ENCODE assay signal across 10 mouse cellular contexts in the genomic region with DNA sequence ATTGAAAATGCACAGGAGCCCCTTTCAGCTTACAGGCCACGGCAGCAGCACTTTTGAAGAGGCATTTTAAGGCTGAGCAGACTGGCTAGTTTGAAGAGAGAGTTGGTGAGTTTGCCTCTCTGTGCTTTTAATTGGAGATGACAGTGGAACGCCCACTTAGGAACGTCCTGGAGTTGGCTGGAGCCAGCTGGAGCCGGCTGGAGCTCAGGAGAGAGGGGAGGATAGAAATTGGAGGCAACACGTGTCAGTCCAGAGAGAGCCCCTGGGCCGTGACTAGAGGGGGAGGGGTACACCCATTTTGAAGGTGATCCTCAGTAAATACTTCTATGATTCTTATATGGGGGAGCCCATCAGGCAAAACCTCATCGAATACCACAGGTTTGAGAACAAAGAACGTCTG.
DNase-seq lines count a peak whose midpoint lies in the region; TF ChIP-seq lines count a peak whose summit lies in the region.
"Had no signal": no experiment of that assay in that cellular context is flagged by ENCODE, and none has a peak within 500 bp of the region (broad histone marks: within the 10 kb centered on the region; RNA-seq: fewer than 3 reads in every experiment).

No protein-coding gene starts in this region.

- TF ChIP-seq CTCF in left cerebral cortex, adult 2 months (IDR thresholded peaks at IDR 0.05) = no peak

- H3K27me3 ChIP-seq in embryonic facial prominence, embryonic 10.5 days (replicated peaks; ENCODE audit: low read depth, poor library complexity, severe bottlenecking) = no peaks in the 10 kb centered on the region
- H3K27me3 ChIP-seq: neural tube, embryonic 15.5 days had no signal

- H3K4me3 ChIP-seq in left cerebral cortex, adult 2 months = no peak overlapping the region
- H3K4me3 ChIP-seq in embryonic facial prominence, embryonic 10.5 days = no peak overlapping the region
- H3K4me3 ChIP-seq: neural tube, embryonic 15.5 days had no signal

- no peaks in the 10 kb centered on the region for H3K9me3 ChIP-seq in embryonic facial prominence, embryonic 10.5 days
- H3K9me3 ChIP-seq: neural tube, embryonic 15.5 days had no signal

- no peaks in the 10 kb centered on the region for H3K36me3 ChIP-seq in embryonic facial prominence, embryonic 10.5 days (replicated peaks)
- H3K36me3 ChIP-seq: neural tube, embryonic 15.5 days had no signal

- DNase-seq in heart, postnatal 10 days = peak; percentile 27 to 31
- DNase-seq in heart, adult 18-20 months = no peak
- peak in 1 of 2 experiments; percentile 42 for DNase-seq in left cerebral cortex, adult 2 months (ENCODE audit: extremely low spot score in 1 of 2, low spot score in 2 of 2)
- no peak for DNase-seq in left cerebral cortex, adult 11 months (ENCODE audit: low spot score)
- DNase-seq in embryonic facial prominence, embryonic 10.5 days (ENCODE audit: low spot score) = peak; percentile 72
- peak; percentile 41 for DNase-seq in right cerebral cortex, postnatal 14 days
- no peak for DNase-seq in cerebellum, adult 9-11 months
- no peak for DNase-seq in gastrocnemius, adult 8-10 months (ENCODE audit: low spot score in 2 of 2)

- WGBS in embryonic facial prominence, embryonic 10.5 days = 31% methylated on average over 8 of the region's 8 CpGs

- peak overlapping the region; percentile 78 for H3K27ac ChIP-seq in left cerebral cortex, adult 2 months
- H3K27ac ChIP-seq in embryonic facial prominence, embryonic 10.5 days (replicated peaks) = peak overlapping the region; percentile 59
- H3K27ac ChIP-seq: macrophage; neural tube, embryonic 15.5 days had no signal

- intact Hi-C loops in heart, postnatal 10 days (cut with DNase I) = no loop called here
- intact Hi-C loops in left cerebral cortex, adult 2 months (cut with DNase I) = loop anchor here (2.0 to 10.0 kb wide), 2 partner anchors 95 to 129 kb away; a partner anchor contains a TSS

- H3K4me1 ChIP-seq in embryonic facial prominence, embryonic 10.5 days = peaks cover 11% of the 10 kb centered on the region
- H3K4me1 ChIP-seq: neural tube, embryonic 15.5 days had no signal

Comparison
In these comparisons a context has a peak if more than half of its experiments do, and no peak if none do; other contexts are left out.
1. DNase-seq: peak in heart, postnatal 10 days (2 of 2), embryonic facial prominence, embryonic 10.5 days (single experiment) and right cerebral cortex, postnatal 14 days (single experiment); none in heart, adult 18-20 months (0 of 2), left cerebral cortex, adult 11 months (single experiment), cerebellum, adult 9-11 months (single experiment) and gastrocnemius, adult 8-10 months (0 of 2).